Mouse (Mus musculus) midbrain, postnatal 0 days (tissue): ENCODE data around the gene Gstm2. TPM values are rescaled to one million over a fixed set of nuclear protein-coding genes. Genes with fewer than 3 reads are reported as not detected.
"Not testable (repeated sequence)": the region's sequence is repeated elsewhere in the genome, so short reads cannot be mapped to it uniquely, and the experiment has no call there.

Experiments used
- ATAC-seq: fragments of 200-750 bp; cut with Nextera tagmentation; 2 replicates; pipeline ENCODE4 v1.8.0; 2017; ENCODE audit warnings: moderate number of reproducible peaks, mild to moderate bottlenecking, moderate TSS enrichment, moderate library complexity; ENCODE audit not compliant: low FRiP score
- DNase-seq: peaks from one replicate; pipeline ENCODE4 v3.0.0-alpha.2; 2015; ENCODE audit warnings: low spot score
- H3K27ac ChIP-seq: fragments of 300-500 bp; sonication (generic); 2 replicates; pipeline ENCODE4 v1.5.1; 2014; ENCODE audit warnings: low read depth, mild to moderate bottlenecking, low read length, mixed read lengths
- H3K27me3 ChIP-seq: fragments of 300-500 bp; sonication (generic); 2 replicates; pipeline ENCODE4 v1.6.1; 2014; ENCODE audit warnings: low read length, control low read depth, mixed read lengths; ENCODE audit not compliant: insufficient read depth
- H3K36me3 ChIP-seq: fragments of 300-500 bp; sonication (generic); 2 replicates; pipeline ENCODE4 v1.6.1; 2014; ENCODE audit warnings: low read length, control low read depth, mixed read lengths; ENCODE audit not compliant: insufficient read depth
- H3K4me1 ChIP-seq: fragments of 300-500 bp; sonication (generic); 2 replicates; pipeline ENCODE4 v1.6.1; 2014; ENCODE audit warnings: mild to moderate bottlenecking, control low read depth, antibody characterized with exemption, low read length, mixed read lengths; ENCODE audit not compliant: insufficient read depth
- H3K4me2 ChIP-seq: fragments of 300-500 bp; sonication (generic); 2 replicates; pipeline ENCODE4 v1.6.1; 2014; ENCODE audit warnings: low read depth, mild to moderate bottlenecking, low read length, mixed read lengths; ENCODE audit not compliant: poor library complexity, severe bottlenecking
- H3K4me3 ChIP-seq: fragments of 300-500 bp; sonication (generic); 2 replicates; pipeline ENCODE4 v1.5.1; 2014; ENCODE audit warnings: low read depth, mild to moderate bottlenecking, low read length, moderate library complexity
- H3K9ac ChIP-seq: fragments of 300-500 bp; sonication (generic); replicated peaks from 2 replicates; pipeline ENCODE4 v1.6.1; 2014; ENCODE audit warnings: mild to moderate bottlenecking, low read length, moderate library complexity, mixed read lengths; ENCODE audit not compliant: poor library complexity, severe bottlenecking
- H3K9me3 ChIP-seq: fragments of 300-500 bp; sonication (generic); 2 replicates; pipeline ENCODE4 v1.6.1; 2016; ENCODE audit warnings: low read length, control low read depth
- CTCF ChIP-seq: IDR thresholded peaks from 2 replicates; pipeline ENCODE4 v1.5.1; 2016; ENCODE audit warnings: antibody characterized with exemption, mild to moderate bottlenecking
- WGBS: fragments of 180-500 bp; shearing (Covaris S2); extraction: QIAGEN DNeasy Blood & Tissue Kit; methylation state at CpG from one replicate; pipeline ENCODE4 v1.1.7; 2014; 5-methylcytosine and 5-hydroxymethylcytosine counted together
- polyA plus RNA-seq: library from polyadenylated mRNA; unstranded; fragments of >200 nt; fragmentation: Nextera tagmentation; extraction: Ambion mirVana; gene quantifications from 2 replicates; pipeline ENCODE4 v1.2.1, GENCODE M21; 2015
- total RNA-seq: library from RNA; depleted of rRNA; stranded (reverse); fragments of >200 nt; gene quantifications from 2 replicates; pipeline ENCODE4 v1.2.3, GENCODE M21; 2014

Gene Gstm2
- total and polyA plus RNA-seq, 2 experiments from 2014 or later = 8.5 to 13.0 TPM

- WGBS = 83% methylated on average over 4 of the region's 4 CpGs
- no peaks in the 10 kb centered on the region for H3K4me1 ChIP-seq
- no peak overlapping the region for H3K4me2 ChIP-seq
- no peaks in the 10 kb centered on the region for H3K9me3 ChIP-seq
- DNase-seq (no peak), ATAC-seq (no peak)
- no peak overlapping the region for H3K4me3 ChIP-seq
- no peaks in the 10 kb centered on the region for H3K27me3 ChIP-seq
- no peaks in the 10 kb centered on the region for H3K36me3 ChIP-seq
- no peak overlapping the region for H3K27ac ChIP-seq
- TF ChIP-seq CTCF = no peak
- H3K9ac ChIP-seq = no peak overlapping the region
Measured at GRCm38 (mm10) chr3:108025318-108025717, 39.1 kb upstream of the Gstm2 start.

- H3K27me3 ChIP-seq = no peaks in the 10 kb centered on the region
- no peak for ATAC-seq
- no peak overlapping the region for H3K9ac ChIP-seq
- no peak overlapping the region for H3K4me3 ChIP-seq
- no peaks in the 10 kb centered on the region for H3K36me3 ChIP-seq
- no peak overlapping the region for H3K4me2 ChIP-seq
- DNase-seq = no peak
- no peak overlapping the region for H3K27ac ChIP-seq
- no peaks in the 10 kb centered on the region for H3K4me1 ChIP-seq
- WGBS = 81% methylated on average over 6 of the region's 6 CpGs
- no peak for TF ChIP-seq CTCF
- H3K9me3 ChIP-seq = no peaks in the 10 kb centered on the region
Measured at GRCm38 (mm10) chr3:108022650-108023049, 36.4 kb upstream of the Gstm2 start.

- H3K4me2 ChIP-seq, ATAC-seq, H3K4me1 ChIP-seq, H3K9me3 ChIP-seq, DNase-seq, H3K4me3 ChIP-seq, H3K27ac ChIP-seq, H3K9ac ChIP-seq, H3K36me3 ChIP-seq, H3K27me3 ChIP-seq: not testable (repeated sequence)
- WGBS = 88% methylated on average over 11 of the region's 11 CpGs
Measured at GRCm38 (mm10) chr3:108020351-108021022, 34.2 kb upstream of the Gstm2 start.

- H3K36me3 ChIP-seq, H3K9me3 ChIP-seq, H3K4me2 ChIP-seq, H3K4me3 ChIP-seq, H3K9ac ChIP-seq, DNase-seq, H3K27ac ChIP-seq, H3K27me3 ChIP-seq, ATAC-seq, H3K4me1 ChIP-seq: not testable (repeated sequence)
- WGBS = 53% methylated on average over 3 of the region's 3 CpGs
Measured at GRCm38 (mm10) chr3:108019226-108019625, 33.0 kb upstream of the Gstm2 start.

- TF ChIP-seq CTCF = no peak
- Histone ChIP-seq H3K27me3 (no peaks in the 10 kb centered on the region), H3K36me3 (no peaks in the 10 kb centered on the region), H3K9ac (peak overlapping the region; percentile 55), H3K27ac (peak overlapping the region; percentile 76), H3K9me3 (no peaks in the 10 kb centered on the region), H3K4me2 (peak overlapping the region; percentile 77), H3K4me3 (peak overlapping the region; percentile 41), H3K4me1 (no peaks in the 10 kb centered on the region; the same call in 1 of the 2 replicates)
- no peak for ATAC-seq
- no peak for DNase-seq
- 27% methylated on average over 14 of the region's 14 CpGs for WGBS
Measured at GRCm38 (mm10) chr3:108018190-108018820, 32.1 kb upstream of the Gstm2 start.

GRCm38 (mm10) chr3:108017473-108018189 is 31.4 kb upstream of the Gstm2 start, which contains the start of gene Gstm1:
Gene Gstm1 (minus strand): TSS chr3:108017973.
- TF ChIP-seq CTCF = peak; percentile 97
- peak within 1 kb of the TSS; percentile 41 for H3K4me3 ChIP-seq

GRCm38 (mm10) chr3:108016468-108016867 is 30.2 kb upstream of the Gstm2 start:
- DNase-seq, H3K4me1 ChIP-seq, H3K9me3 ChIP-seq, H3K36me3 ChIP-seq, H3K27me3 ChIP-seq, ATAC-seq: not testable (repeated sequence)
- Histone ChIP-seq H3K27ac (peak overlapping the region; percentile 76; the same call in 1 of the 2 replicates), H3K4me3 (peak overlapping the region; percentile 41; the same call in 1 of the 2 replicates), H3K9ac (peak overlapping the region; percentile 55; the same call in 1 of the 2 replicates), H3K4me2 (peak overlapping the region; percentile 77)
- WGBS = 86% methylated on average over 5 of the region's 5 CpGs

More at GRCm38 (mm10) chr3:108017473-108018189, 31.4 kb upstream of the Gstm2 start, which contains the start of gene Gstm1:
- DNase-seq = peak; percentile 97
- H3K4me1 ChIP-seq = no peaks in the 10 kb centered on the region; the same call in 1 of the 2 replicates
- H3K36me3 ChIP-seq = no peaks in the 10 kb centered on the region
- H3K9ac ChIP-seq = peak within 1 kb of the TSS; percentile 55
- peak within 1 kb of the TSS; percentile 77 for H3K4me2 ChIP-seq
- WGBS = under 1% methylated on average over 31 of the region's 31 CpGs
- H3K9me3 ChIP-seq = no peaks in the 10 kb centered on the region
- ATAC-seq = peak; percentile 91
- H3K27ac ChIP-seq = peak within 1 kb of the TSS; percentile 76
- H3K27me3 ChIP-seq = no peaks in the 10 kb centered on the region
